Mouse (Mus musculus) myocyte (in vitro differentiated cells): Measurements from ENCODE around the gene Rffl.

Experiments
- CEBPB ChIP-seq: IDR thresholded peaks from 2 replicates; pipeline ENCODE4 v1.6.1; 2011; ENCODE audit warnings: mild to moderate bottlenecking, moderate library complexity; ENCODE audit not compliant: poor library complexity, insufficient read depth, severe bottlenecking
- E2F4 ChIP-seq: IDR thresholded peaks from one replicate; pipeline ENCODE4 v1.6.1; 2011; ENCODE audit warnings: mild to moderate bottlenecking, control low read depth, moderate library complexity; ENCODE audit not compliant: insufficient read depth
- MAX ChIP-seq: IDR thresholded peaks from one replicate; pipeline ENCODE4 v1.6.1; 2011; ENCODE audit warnings: low read depth, mild to moderate bottlenecking, control low read depth
- MYOD1 ChIP-seq, 3 experiments: IDR thresholded peaks; one replicate each; pipeline ENCODE4 v1.6.1; 2011; ENCODE audit warnings: control low read depth in 2 of 3, low read depth in 2 of 3, mild to moderate bottlenecking in 2 of 3, moderate library complexity in 1 of 3; ENCODE audit not compliant: insufficient read length in 2 of 3, control insufficient read depth in 1 of 3
- MYOG ChIP-seq, 3 experiments: IDR thresholded peaks; one replicate each; pipeline ENCODE4 v1.6.1; 2011; ENCODE audit warnings: control low read depth in 2 of 3, low read depth in 2 of 3, mild to moderate bottlenecking in 2 of 3; ENCODE audit not compliant: insufficient read length in 2 of 3, control insufficient read depth in 1 of 3, insufficient read depth in 1 of 3
- POLR2A ChIP-seq: IDR thresholded peaks from one replicate; pipeline ENCODE4 v1.6.1; 2011; ENCODE audit warnings: low read depth, mild to moderate bottlenecking, control low read depth, moderate library complexity; ENCODE audit not compliant: insufficient read length
- POLR2AphosphoS2 ChIP-seq: IDR thresholded peaks from one replicate; pipeline ENCODE4 v1.6.1; 2011; ENCODE audit warnings: low read depth, control low read depth; ENCODE audit not compliant: insufficient read length
- REST ChIP-seq: IDR thresholded peaks from one replicate; pipeline ENCODE4 v1.6.1; 2011; ENCODE audit warnings: mild to moderate bottlenecking, control low read depth, moderate library complexity; ENCODE audit not compliant: insufficient read depth, insufficient read length
- TCF3 ChIP-seq: IDR thresholded peaks from one replicate; pipeline ENCODE4 v1.6.1; 2011; ENCODE audit warnings: low read depth, control low read depth; ENCODE audit not compliant: insufficient read length
- USF1 ChIP-seq: IDR thresholded peaks from one replicate; pipeline ENCODE4 v1.6.1; 2011; ENCODE audit warnings: low read depth, mild to moderate bottlenecking, control low read depth, moderate library complexity

GRCm38 (mm10) chr11:82889524-82890341, 18.7 kb upstream of the Rffl start:
- TF ChIP-seq POLR2A = no peak
- TF ChIP-seq USF1 = no peak
- no peak for TF ChIP-seq MYOD1 (IDR thresholded peaks at IDR 0.05; ENCODE audit: control insufficient read depth in 1 of 3, insufficient read length in 2 of 3, low read depth in 2 of 3)
- TF ChIP-seq POLR2AphosphoS2 = no peak
- peak in 1 of 3 experiments; percentile 3 for TF ChIP-seq MYOG (IDR thresholded peaks at IDR 0.05; ENCODE audit: control insufficient read depth in 1 of 3, insufficient read depth in 1 of 3, insufficient read length in 2 of 3, low read depth in 2 of 3)
- TF ChIP-seq TCF3 = no peak
- TF ChIP-seq CEBPB = no peak
- TF ChIP-seq MAX = no peak
- TF ChIP-seq REST = no peak
- TF ChIP-seq E2F4 = no peak
